Mouse (Mus musculus) CH12.LX (cell line): ENCODE measurements at regions not wholly inside any gene's neighbourhood (a gene's known extent, or its start where the extent isn't known, plus 50 kb on each side); places are given as distances from the start of the nearest gene placed in this dataset.

ENCODE experiments used
- DNase-seq: peaks from one replicate; pipeline ENCODE4 v3.0.0-alpha.2; 2013; ENCODE audit errors: extremely low read depth
- H3K27ac ChIP-seq: 2 replicates; pipeline ENCODE4 v1.5.1; 2012; ENCODE audit warnings: low read depth, mild to moderate bottlenecking, control low read depth, moderate library complexity; ENCODE audit not compliant: insufficient read depth
- H3K27me3 ChIP-seq: replicated peaks from 2 replicates; pipeline ENCODE3; 2012; ENCODE audit warnings: inconsistent platforms
- H3K36me3 ChIP-seq, 2 experiments: replicated peaks in 1 of 2; 2 replicates each; pipeline versions ENCODE3 to v1.6.1; 2012; ENCODE audit warnings: inconsistent platforms in 1 of 2, low read length in 1 of 2, mild to moderate bottlenecking in 1 of 2, mixed read lengths in 1 of 2, moderate library complexity in 1 of 2; ENCODE audit not compliant: control insufficient read depth in 1 of 2, insufficient read depth in 1 of 2
- H3K4me1 ChIP-seq, 2 experiments: 2 replicates each; pipeline ENCODE4 v1.6.1; 2012; ENCODE audit warnings: inconsistent platforms in 1 of 2, moderate library complexity in 1 of 2; ENCODE audit not compliant: insufficient read depth in 2 of 2, control insufficient read depth in 1 of 2
- H3K4me2 ChIP-seq: 2 replicates; pipeline ENCODE4 v1.6.1; 2012; ENCODE audit warnings: low read depth, mild to moderate bottlenecking, control low read depth; ENCODE audit not compliant: poor library complexity, insufficient read depth, severe bottlenecking
- H3K4me3 ChIP-seq, 3 experiments: fragments of 150-350 bp in 1 of 3; sonication (generic) in 1 of 3; replicated peaks in 1 of 3; 2 replicates each; pipeline versions ENCODE3 to v1.5.1; 2011 to 2012; ENCODE audit warnings: low read depth in 2 of 3, low read length in 2 of 3, mild to moderate bottlenecking in 2 of 3, moderate library complexity in 2 of 3, control low read depth in 1 of 3, improper control_type of control experiment in 1 of 3, inconsistent platforms in 1 of 3, mixed read lengths in 1 of 3; ENCODE audit not compliant: poor library complexity in 1 of 3
- H3K79me2 ChIP-seq: replicated peaks from 2 replicates; pipeline ENCODE4 v1.6.1; 2012; ENCODE audit warnings: mild to moderate bottlenecking, moderate library complexity; ENCODE audit not compliant: control insufficient read depth, poor library complexity, insufficient read depth, severe bottlenecking; ENCODE audit errors: extremely low read depth
- H3K9ac ChIP-seq: 2 replicates; pipeline ENCODE4 v1.6.1; 2012; ENCODE audit warnings: low read depth, mild to moderate bottlenecking, control low read depth, moderate library complexity; ENCODE audit not compliant: insufficient read depth
- H3K9me3 ChIP-seq: replicated peaks from 2 replicates; pipeline ENCODE3; 2012; ENCODE audit warnings: low read length, inconsistent platforms, mixed read lengths
- CHD2 ChIP-seq: IDR thresholded peaks from 2 replicates; pipeline ENCODE4 v1.6.1; 2011; ENCODE audit warnings: low read length, improper control_type of control experiment
- E2F4 ChIP-seq: IDR thresholded peaks from 2 replicates; pipeline ENCODE4 v1.6.1; 2011; ENCODE audit warnings: low read depth, low read length, improper control_type of control experiment; ENCODE audit not compliant: insufficient replicate concordance
- ELF1 ChIP-seq: IDR thresholded peaks from 2 replicates; pipeline ENCODE4 v1.6.1; 2014; ENCODE audit warnings: low read depth, mild to moderate bottlenecking, inconsistent platforms, low read length, improper control_type of control experiment
- ETS1 ChIP-seq: conservative IDR thresholded peaks from 2 replicates; pipeline ENCODE4 v1.6.1; 2012; ENCODE audit warnings: low read depth, mild to moderate bottlenecking, inconsistent platforms, low read length, improper control_type of control experiment, moderate library complexity
- HCFC1 ChIP-seq: IDR thresholded peaks from 2 replicates; pipeline ENCODE4 v1.6.1; 2012; ENCODE audit warnings: low read depth, mild to moderate bottlenecking, inconsistent platforms, low read length, improper control_type of control experiment
- IRF4 ChIP-seq: IDR thresholded peaks from 2 replicates; pipeline ENCODE4 v1.6.1; 2014; ENCODE audit warnings: low read depth, mild to moderate bottlenecking, inconsistent platforms, low read length, improper control_type of control experiment
- KAT2A ChIP-seq: IDR thresholded peaks from 2 replicates; pipeline ENCODE4 v1.6.1; 2012; ENCODE audit warnings: low read length, improper control_type of control experiment, inconsistent platforms; ENCODE audit not compliant: insufficient replicate concordance
- MAFK ChIP-seq: IDR thresholded peaks from 2 replicates; pipeline ENCODE4 v1.6.1; 2011; ENCODE audit warnings: low read length, improper control_type of control experiment; ENCODE audit not compliant: insufficient replicate concordance
- MAX ChIP-seq: IDR thresholded peaks from 2 replicates; pipeline ENCODE4 v1.6.1; 2011; ENCODE audit warnings: low read length, improper control_type of control experiment
- MAZ ChIP-seq: IDR thresholded peaks from 2 replicates; pipeline ENCODE4 v1.6.1; 2012; ENCODE audit warnings: low read depth, mild to moderate bottlenecking, inconsistent platforms, low read length, improper control_type of control experiment, moderate library complexity
- MXI1 ChIP-seq: IDR thresholded peaks from 2 replicates; pipeline ENCODE4 v1.6.1; 2011; ENCODE audit warnings: mild to moderate bottlenecking, low read depth, low read length, improper control_type of control experiment
- MYC ChIP-seq: IDR thresholded peaks from 2 replicates; pipeline ENCODE4 v1.6.1; 2011; ENCODE audit warnings: low read depth, mild to moderate bottlenecking, improper control_type of control experiment, low read length
- NRF1 ChIP-seq: IDR thresholded peaks from 2 replicates; pipeline ENCODE4 v1.6.1; 2014; ENCODE audit warnings: low read depth, mild to moderate bottlenecking, inconsistent platforms, low read length, improper control_type of control experiment, moderate library complexity
- POLR2A ChIP-seq: IDR thresholded peaks from 2 replicates; pipeline ENCODE4 v1.6.1; 2011; ENCODE audit warnings: low read depth, mild to moderate bottlenecking, improper control_type of control experiment, low read length
- RAD21 ChIP-seq: IDR thresholded peaks from 2 replicates; pipeline ENCODE4 v1.6.1; 2011; ENCODE audit warnings: low read depth, mild to moderate bottlenecking, low read length, improper control_type of control experiment, moderate library complexity
- RCOR1 ChIP-seq: conservative IDR thresholded peaks from 2 replicates; pipeline ENCODE4 v1.6.1; 2012; ENCODE audit warnings: low read depth, mild to moderate bottlenecking, inconsistent platforms, low read length, improper control_type of control experiment
- SMC3 ChIP-seq: IDR thresholded peaks from 2 replicates; pipeline ENCODE4 v1.6.1; 2011; ENCODE audit warnings: low read depth, low read length, improper control_type of control experiment
- UBTF ChIP-seq: IDR thresholded peaks from 2 replicates; pipeline ENCODE4 v1.6.1; 2012; ENCODE audit warnings: low read depth, mild to moderate bottlenecking, inconsistent platforms, low read length, improper control_type of control experiment, moderate library complexity
- USF2 ChIP-seq: conservative IDR thresholded peaks from 2 replicates; pipeline ENCODE4 v1.6.1; 2011; ENCODE audit warnings: low read depth, low read length, improper control_type of control experiment
- ZKSCAN1 ChIP-seq: IDR thresholded peaks from 2 replicates; pipeline ENCODE4 v1.6.1; 2012; ENCODE audit warnings: low read depth, inconsistent platforms, low read length, improper control_type of control experiment, borderline replicate concordance
- ZMIZ1 ChIP-seq: IDR thresholded peaks from 2 replicates; pipeline ENCODE4 v1.6.1; 2012; ENCODE audit warnings: low read depth, mild to moderate bottlenecking, inconsistent platforms, low read length, improper control_type of control experiment
- ZNF384 ChIP-seq: IDR thresholded peaks from 2 replicates; pipeline ENCODE4 v1.6.1; 2012; ENCODE audit warnings: low read depth, low read length, improper control_type of control experiment, inconsistent platforms
- dilution Hi-C: fragments of 300-500 bp; cut with MboI; formaldehyde crosslinking; loops from 2 replicates; pipeline ENCODE4 v1.14.3; 2020; ENCODE audit warnings: low sequenced_read_pairs; ENCODE audit not compliant: extremely low pct_unique_long_range_greater_than_20kb, extremely low pct_ligation_motif_present
- in situ Hi-C: fragments of 300-500 bp; cut with MboI; formaldehyde crosslinking; loops from 3 replicates; pipeline ENCODE4 v1.14.3; 2019; ENCODE audit warnings: low sequenced_read_pairs, low pct_ligation_motif_present, low pct_unique_long_range_greater_than_20kb, mixed read lengths

DNA sequence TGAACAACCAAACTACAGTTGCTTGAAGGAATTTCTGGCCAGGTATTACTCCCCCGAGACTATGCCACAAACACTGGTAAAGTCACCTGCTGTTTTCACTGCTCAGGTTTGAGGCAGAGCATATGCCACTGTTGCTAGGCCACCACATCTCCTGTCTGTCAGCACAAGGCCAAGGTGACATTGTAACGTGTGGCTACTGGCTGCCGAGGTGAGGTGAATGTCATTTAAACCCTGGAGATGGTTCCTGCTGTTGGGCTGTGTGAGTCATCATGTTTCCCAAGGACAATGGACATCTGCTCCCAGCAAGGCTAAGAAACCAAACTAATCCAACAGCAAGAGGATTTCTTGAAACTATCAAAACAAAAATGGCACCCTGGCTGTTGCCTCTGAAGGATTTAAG, 67.2 kb upstream of the Zcchc2 start:
- TF ChIP-seq MAX: no peak
- no peak for TF ChIP-seq ETS1
- TF ChIP-seq NRF1: no peak
- no peak for TF ChIP-seq RAD21
- TF ChIP-seq, all 38 proteins: peak for 0
- no peaks in the 10 kb centered on the region for H3K9me3 ChIP-seq
- H3K4me1 ChIP-seq: peaks cover 0 to 14% of the 10 kb centered on the region in 2 experiments; a peak in 2 of 4 replicates
- H3K9ac ChIP-seq: no peak overlapping the region
- no peak overlapping the region for H3K27ac ChIP-seq
- no peak for DNase-seq
- in situ Hi-C loops: no loop called here
- H3K27me3 ChIP-seq: no peaks in the 10 kb centered on the region
- dilution Hi-C loops: no loop called here
- H3K4me3 ChIP-seq: no peak overlapping the region
- no peak overlapping the region for H3K4me2 ChIP-seq
- no peaks in the 10 kb centered on the region for H3K79me2 ChIP-seq
- H3K36me3 ChIP-seq: no peaks in the 10 kb centered on the region

GRCm38 (mm10) chr1:105925617-105926370, 64.4 kb upstream of the Zcchc2 start:
- no peak overlapping the region for H3K4me2 ChIP-seq
- H3K4me1 ChIP-seq: peaks cover 0 to 15% of the 10 kb centered on the region in 2 experiments; a peak in 2 of 4 replicates
- in situ Hi-C loops: no loop called here
- no peak overlapping the region for H3K9ac ChIP-seq
- no peak for TF ChIP-seq ZNF384
- TF ChIP-seq MXI1: no peak
- TF ChIP-seq MAFK: 0 out of 2 replicates have a peak, but pooled peaks have one; percentile 20
- dilution Hi-C loops: no loop called here
- H3K4me3 ChIP-seq: no peak overlapping the region
- H3K27ac ChIP-seq: no peak overlapping the region
- H3K79me2 ChIP-seq: no peaks in the 10 kb centered on the region
- DNase-seq: no peak
- H3K36me3 ChIP-seq: no peaks in the 10 kb centered on the region
- H3K27me3 ChIP-seq: no peaks in the 10 kb centered on the region
- H3K9me3 ChIP-seq: no peaks in the 10 kb centered on the region

DNA sequence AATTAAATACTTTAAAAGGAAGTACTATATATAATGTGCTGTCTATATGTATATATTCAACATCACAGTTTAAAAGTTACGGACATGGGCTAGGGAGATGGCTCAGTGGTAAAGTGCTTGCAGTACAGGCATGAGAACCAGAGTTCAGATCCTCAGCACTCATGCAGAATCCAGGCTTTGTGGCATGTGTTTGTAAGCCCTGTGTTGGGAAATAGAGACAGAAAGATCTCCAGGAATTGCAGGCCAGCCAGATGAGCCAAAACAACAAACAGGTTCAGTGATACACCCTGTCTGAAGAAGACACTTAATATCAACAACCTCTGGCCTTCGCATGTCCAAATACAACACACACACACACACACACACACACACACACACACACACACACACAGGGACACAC, 63.3 kb upstream of the Zcchc2 start:
- no peak overlapping the region for H3K27ac ChIP-seq
- H3K4me2 ChIP-seq: no peak overlapping the region
- H3K27me3 ChIP-seq: no peaks in the 10 kb centered on the region
- TF ChIP-seq MAFK (no peak), E2F4 (no peak), HCFC1 (no peak), MAX (no peak), IRF4 (no peak), KAT2A (no peak), MYC (no peak), MAZ (no peak), ZMIZ1 (no peak), RAD21 (no peak), RCOR1 (no peak), CHD2 (no peak), POLR2A (no peak), USF2 (no peak), SMC3 (no peak), ZKSCAN1 (no peak), UBTF (no peak), ELF1 (no peak), ETS1 (no peak)
- no peaks in the 10 kb centered on the region for H3K9me3 ChIP-seq
- H3K4me3 ChIP-seq: no peak overlapping the region
- dilution Hi-C loops (no loop called here), in situ Hi-C loops (no loop called here)
- no peak for DNase-seq
- no peak overlapping the region for H3K9ac ChIP-seq
- no peaks in the 10 kb centered on the region for H3K79me2 ChIP-seq
- H3K36me3 ChIP-seq: no peaks in the 10 kb centered on the region
- peaks cover 0 to 19% of the 10 kb centered on the region in 2 experiments; a peak in 2 of 4 replicates for H3K4me1 ChIP-seq
